Mouse (Mus musculus) heart, embryonic 14.5 days (tissue): ENCODE measurements around the gene Gm11938. TPM values are rescaled to one million over a fixed set of nuclear protein-coding genes. Genes with fewer than 3 reads are reported as not detected.
A peak's percentile ranks its signal among the peaks of the same experiment; 100 is the strongest.

Experiments used
- ATAC-seq: fragments of 200-750 bp; cut with Nextera tagmentation; 2 replicates; pipeline ENCODE4 v1.8.0; 2017; ENCODE audit warnings: low read depth, moderate TSS enrichment; ENCODE audit not compliant: insufficient number of reproducible peaks, insufficient read depth, low FRiP score
- H3K27ac ChIP-seq, 2 experiments: fragments of 200-500 bp in 1 of 2; fragments of 300-500 bp in 1 of 2; sonication (generic) in 1 of 2; replicated peaks in 1 of 2; 2 replicates each; pipeline ENCODE4 v1.5.1; 2012 to 2014; ENCODE audit warnings: low read depth in 2 of 2, low read length in 2 of 2, control low read depth in 1 of 2, mild to moderate bottlenecking in 1 of 2, mixed read lengths in 1 of 2; ENCODE audit not compliant: control insufficient read depth in 1 of 2, insufficient read depth in 1 of 2
- H3K27me3 ChIP-seq: fragments of 300-500 bp; sonication (generic); 2 replicates; pipeline ENCODE4 v1.6.1; 2014; ENCODE audit warnings: mild to moderate bottlenecking, low read length, control low read depth; ENCODE audit not compliant: control insufficient read depth, insufficient read depth
- H3K36me3 ChIP-seq: fragments of 300-500 bp; sonication (generic); 2 replicates; pipeline ENCODE4 v1.6.1; 2014; ENCODE audit warnings: mild to moderate bottlenecking, control low read depth, low read length, mixed read lengths; ENCODE audit not compliant: control insufficient read depth, insufficient read depth
- H3K4me1 ChIP-seq, 2 experiments: fragments of 200-500 bp in 1 of 2; fragments of 300-500 bp in 1 of 2; sonication (generic) in 1 of 2; 2 replicates each; pipeline ENCODE4 v1.6.1; 2012 to 2014; ENCODE audit warnings: low read length in 2 of 2, control low read depth in 1 of 2, mixed read lengths in 1 of 2; ENCODE audit not compliant: control insufficient read depth in 2 of 2, insufficient read depth in 2 of 2
- H3K4me2 ChIP-seq: fragments of 300-500 bp; sonication (generic); 2 replicates; pipeline ENCODE4 v1.6.1; 2014; ENCODE audit warnings: mild to moderate bottlenecking, low read length
- H3K4me3 ChIP-seq, 2 experiments: fragments of 200-500 bp in 1 of 2; fragments of 300-500 bp in 1 of 2; sonication (generic) in 1 of 2; 2 replicates each; pipeline ENCODE4 v1.5.1; 2012 to 2014; ENCODE audit warnings: low read length in 2 of 2, mild to moderate bottlenecking in 2 of 2, control low read depth in 1 of 2, low read depth in 1 of 2, moderate library complexity in 1 of 2; ENCODE audit not compliant: control insufficient read depth in 1 of 2, insufficient read depth in 1 of 2
- H3K9ac ChIP-seq: fragments of 300-500 bp; sonication (generic); 2 replicates; pipeline ENCODE4 v1.6.1; 2014; ENCODE audit warnings: mild to moderate bottlenecking, low read length
- H3K9me3 ChIP-seq: fragments of 300-500 bp; sonication (generic); 2 replicates; pipeline ENCODE4 v1.6.1; 2016; ENCODE audit warnings: low read length, control low read depth; ENCODE audit not compliant: control insufficient read depth
- WGBS: fragments of 180-500 bp; shearing (Covaris S2); extraction: QIAGEN DNeasy Blood & Tissue Kit; methylation state at CpG from one replicate; pipeline ENCODE4 v1.1.7; 2014; 5-methylcytosine and 5-hydroxymethylcytosine counted together
- polyA plus RNA-seq: library from polyadenylated mRNA; unstranded; fragments of >200 nt; fragmentation: Nextera tagmentation; extraction: Ambion mirVana; gene quantifications from 2 replicates; pipeline ENCODE4 v1.2.1, GENCODE M21; 2014

Gene Gm11938
- polyA plus RNA-seq, 1 experiment from 2014 or later = not detected

GRCm38 (mm10) chr11:99590981-99591380 is 12.1 kb downstream of the Gm11938 start, which contains the start of gene Krtap1-3:
Gene Krtap1-3, minus strand, starts transcription at chr11:99591339.
- Histone ChIP-seq H3K27me3 (no peaks in the 10 kb centered on the region), H3K4me1 (no peaks in the 10 kb centered on the region), H3K36me3 (no peaks in the 10 kb centered on the region), H3K4me3 (no peak within 1 kb of the TSS), H3K9me3 (no peaks in the 10 kb centered on the region), H3K9ac (no peak within 1 kb of the TSS), H3K4me2 (no peak within 1 kb of the TSS), H3K27ac (no peak within 1 kb of the TSS)
- ATAC-seq = no peak
- WGBS = 73% methylated on average over 4 of the region's 6 CpGs

GRCm38 (mm10) chr11:99585096-99585495 is 18.0 kb downstream of the Gm11938 start:
- H3K27me3 ChIP-seq = no peaks in the 10 kb centered on the region
- 75% methylated on average over 7 of the region's 7 CpGs for WGBS
- H3K9me3 ChIP-seq = no peaks in the 10 kb centered on the region
- no peaks in the 10 kb centered on the region for H3K4me1 ChIP-seq
- no peak overlapping the region for H3K4me2 ChIP-seq
- H3K9ac ChIP-seq = no peak overlapping the region
- no peak overlapping the region for H3K27ac ChIP-seq
- H3K4me3 ChIP-seq = no peak overlapping the region
- ATAC-seq = no peak
- H3K36me3 ChIP-seq = no peaks in the 10 kb centered on the region

GRCm38 (mm10) chr11:99583245-99583704 is 19.8 kb downstream of the Gm11938 start, which contains the start of gene Krtap1-4:
Gene Krtap1-4, minus strand, starts transcription at chr11:99583654.
- no peak within 1 kb of the TSS for H3K4me2 ChIP-seq
- H3K9me3 ChIP-seq = no peaks in the 10 kb centered on the region
- no peaks in the 10 kb centered on the region for H3K36me3 ChIP-seq
- 80% methylated on average over 5 of the region's 5 CpGs for whole genome bisulfite sequencing
- H3K27ac ChIP-seq = no peak within 1 kb of the TSS
- H3K27me3 ChIP-seq = no peaks in the 10 kb centered on the region
- H3K4me1 ChIP-seq = no peaks in the 10 kb centered on the region
- H3K9ac ChIP-seq = no peak within 1 kb of the TSS
- no peak for ATAC-seq
- no peak within 1 kb of the TSS for H3K4me3 ChIP-seq

- H3K4me2 ChIP-seq = no peak overlapping the region
- H3K27ac ChIP-seq = no peak overlapping the region
- no peaks in the 10 kb centered on the region for H3K36me3 ChIP-seq
- no peaks in the 10 kb centered on the region for H3K4me1 ChIP-seq
- no peak overlapping the region for H3K4me3 ChIP-seq
- no peak for ATAC-seq
- 74% methylated on average over 6 of the region's 6 CpGs for WGBS
- no peaks in the 10 kb centered on the region for H3K27me3 ChIP-seq
- no peaks in the 10 kb centered on the region for H3K9me3 ChIP-seq
- H3K9ac ChIP-seq = no peak overlapping the region
Observed at GRCm38 (mm10) chr11:99581564-99581963, 21.5 kb downstream of the Gm11938 start.

- no peaks in the 10 kb centered on the region for H3K4me1 ChIP-seq
- no peak overlapping the region for H3K4me2 ChIP-seq
- ATAC-seq = no peak
- H3K36me3 ChIP-seq = no peaks in the 10 kb centered on the region
- H3K9ac ChIP-seq = no peak overlapping the region
- no peaks in the 10 kb centered on the region for H3K27me3 ChIP-seq
- H3K9me3 ChIP-seq = no peaks in the 10 kb centered on the region
- 87% methylated on average over 5 of the region's 5 CpGs for WGBS
- no peak overlapping the region for H3K4me3 ChIP-seq
- no peak overlapping the region for H3K27ac ChIP-seq
Observed at GRCm38 (mm10) chr11:99581051-99581450, 22.1 kb downstream of the Gm11938 start.

- WGBS = 74% methylated on average over 6 of the region's 6 CpGs
- Histone ChIP-seq H3K27me3 (no peaks in the 10 kb centered on the region), H3K4me2 (no peak within 1 kb of the TSS), H3K9ac (no peak within 1 kb of the TSS), H3K9me3 (no peaks in the 10 kb centered on the region), H3K36me3 (no peaks in the 10 kb centered on the region), H3K27ac (no peak within 1 kb of the TSS), H3K4me1 (no peaks in the 10 kb centered on the region), H3K4me3 (no peak within 1 kb of the TSS)
- no peak for ATAC-seq
Observed at GRCm38 (mm10) chr11:99580636-99581035, 22.5 kb downstream of the Gm11938 start, which contains the start of gene Krtap1-5. Gene Krtap1-5, minus strand, starts transcription at chr11:99581016.

GRCm38 (mm10) chr11:99574106-99574505 is 29.0 kb downstream of the Gm11938 start:
- no peak overlapping the region for H3K4me3 ChIP-seq
- ATAC-seq = no peak
- peak overlapping the region; percentile 50 for H3K4me2 ChIP-seq
- no peaks in the 10 kb centered on the region for H3K27me3 ChIP-seq
- H3K9me3 ChIP-seq = no peaks in the 10 kb centered on the region
- no peak overlapping the region for H3K9ac ChIP-seq
- H3K36me3 ChIP-seq = no peaks in the 10 kb centered on the region
- WGBS = 2% methylated on average over 7 of the region's 7 CpGs
- no peaks in the 10 kb centered on the region for H3K4me1 ChIP-seq
- no peak overlapping the region for H3K27ac ChIP-seq

- Histone ChIP-seq H3K36me3 (no peaks in the 10 kb centered on the region), H3K27me3 (no peaks in the 10 kb centered on the region), H3K4me2 (no peak overlapping the region), H3K9ac (no peak overlapping the region), H3K27ac (no peak overlapping the region), H3K4me3 (no peak overlapping the region), H3K9me3 (no peaks in the 10 kb centered on the region), H3K4me1 (no peaks in the 10 kb centered on the region)
- 65% methylated on average over 4 of the region's 4 CpGs for WGBS
- no peak for ATAC-seq
Observed at GRCm38 (mm10) chr11:99573164-99573563, 29.9 kb downstream of the Gm11938 start.
